Mouse (Mus musculus) hindbrain, embryonic 14.5 days (tissue): Measurements from ENCODE around the gene Ptgs1. TPM values are rescaled to one million over a fixed set of nuclear protein-coding genes. Genes with fewer than 3 reads are reported as not detected.

Experiments
- ATAC-seq: fragments of 200-750 bp; cut with Nextera tagmentation; 2 replicates; pipeline ENCODE4 v1.8.0; 2017; ENCODE audit warnings: moderate number of reproducible peaks, mild to moderate bottlenecking, moderate TSS enrichment, moderate library complexity; ENCODE audit not compliant: low FRiP score
- DNase-seq: peaks from one replicate; pipeline ENCODE4 v3.0.0-alpha.2; 2015; ENCODE audit warnings: low spot score
- H3K27ac ChIP-seq: fragments of 300-500 bp; sonication (generic); 2 replicates; pipeline ENCODE4 v1.5.1; 2014; ENCODE audit warnings: mild to moderate bottlenecking, moderate library complexity
- H3K27me3 ChIP-seq: fragments of 300-500 bp; sonication (generic); 2 replicates; pipeline ENCODE4 v1.6.1; 2014; ENCODE audit warnings: mild to moderate bottlenecking, low read length, mixed read lengths; ENCODE audit not compliant: control insufficient read depth, insufficient read depth
- H3K36me3 ChIP-seq: fragments of 300-500 bp; sonication (generic); replicated peaks from 2 replicates; pipeline ENCODE4 v1.6.1; 2014; ENCODE audit not compliant: control insufficient read depth, insufficient read depth
- H3K4me1 ChIP-seq: fragments of 300-500 bp; sonication (generic); replicated peaks from 2 replicates; pipeline ENCODE4 v1.6.1; 2014; ENCODE audit warnings: antibody characterized with exemption, low read length, mixed read lengths; ENCODE audit not compliant: control insufficient read depth, insufficient read depth
- H3K4me2 ChIP-seq: fragments of 300-500 bp; sonication (generic); replicated peaks from 2 replicates; pipeline ENCODE4 v1.6.1; 2014; ENCODE audit warnings: mild to moderate bottlenecking, moderate library complexity
- H3K4me3 ChIP-seq: fragments of 300-500 bp; sonication (generic); replicated peaks from 2 replicates; pipeline ENCODE4 v1.5.1; 2014; ENCODE audit warnings: mild to moderate bottlenecking, low read length
- H3K9ac ChIP-seq: fragments of 300-500 bp; sonication (generic); 2 replicates; pipeline ENCODE4 v1.6.1; 2014
- H3K9me3 ChIP-seq: fragments of 300-500 bp; sonication (generic); 2 replicates; pipeline ENCODE4 v1.6.1; 2016; ENCODE audit warnings: low read length; ENCODE audit not compliant: control insufficient read depth
- WGBS: fragments of 180-500 bp; shearing (Covaris S2); extraction: QIAGEN DNeasy Blood & Tissue Kit; methylation state at CpG from one replicate; pipeline ENCODE4 v1.1.7; 2014; 5-methylcytosine and 5-hydroxymethylcytosine counted together
- polyA plus RNA-seq: library from polyadenylated mRNA; unstranded; fragments of >200 nt; fragmentation: Nextera tagmentation; extraction: Ambion mirVana; gene quantifications from 2 replicates; pipeline ENCODE4 v1.2.1, GENCODE M21; 2014

Gene Ptgs1
- polyA plus RNA-seq, 1 experiment from 2014 or later = 6.5 TPM

GRCm38 (mm10) chr2:36210796-36211195 lies 19.4 kb upstream of the Ptgs1 start:
- H3K4me3 ChIP-seq = no peak overlapping the region
- no peaks in the 10 kb centered on the region; the same call in 1 of the 2 replicates for H3K4me1 ChIP-seq
- DNase-seq (no peak), ATAC-seq (no peak)
- no peak overlapping the region for H3K9ac ChIP-seq
- WGBS = 2% methylated on average over 34 of the region's 34 CpGs
- H3K4me2 ChIP-seq = peak overlapping the region; percentile 13; the same call in 1 of the 2 replicates
- no peak overlapping the region for H3K27ac ChIP-seq
- H3K27me3 ChIP-seq = peaks cover 32% of the 10 kb centered on the region
- H3K36me3 ChIP-seq = no peaks in the 10 kb centered on the region
- no peaks in the 10 kb centered on the region for H3K9me3 ChIP-seq

DNA sequence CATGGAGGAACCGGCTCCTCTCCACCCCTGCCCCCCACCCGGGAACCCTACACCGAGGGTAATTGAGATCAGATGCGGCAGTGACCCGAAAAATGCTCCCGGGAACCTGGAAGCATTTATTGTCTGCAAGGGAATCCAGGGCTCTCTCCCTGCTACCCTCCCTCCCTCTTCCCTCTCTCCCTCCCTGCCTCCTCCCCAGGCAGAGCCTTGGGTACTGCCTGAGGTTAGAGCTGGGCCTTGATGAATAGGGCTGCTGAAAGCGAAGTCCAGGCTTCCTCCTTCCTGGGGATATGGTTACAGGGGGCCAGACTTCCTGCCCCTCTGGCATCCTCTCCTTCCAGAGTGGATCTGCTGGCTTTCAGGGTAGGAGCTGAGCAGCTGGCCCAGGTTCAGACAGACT lies 18.4 kb upstream of the Ptgs1 start:
- no peaks in the 10 kb centered on the region for H3K9me3 ChIP-seq
- no peak overlapping the region for H3K4me3 ChIP-seq
- DNase-seq (no peak), ATAC-seq (no peak)
- WGBS = 14% methylated on average over 7 of the region's 7 CpGs
- peaks cover 32% of the 10 kb centered on the region for H3K27me3 ChIP-seq
- H3K27ac ChIP-seq = no peak overlapping the region
- no peaks in the 10 kb centered on the region; the same call in 1 of the 2 replicates for H3K4me1 ChIP-seq
- no peak overlapping the region for H3K4me2 ChIP-seq
- no peak overlapping the region for H3K9ac ChIP-seq
- H3K36me3 ChIP-seq = no peaks in the 10 kb centered on the region

GRCm38 (mm10) chr2:36213108-36213507 lies 17.1 kb upstream of the Ptgs1 start:
- Histone ChIP-seq H3K27ac (no peak overlapping the region), H3K4me2 (no peak overlapping the region), H3K9me3 (no peaks in the 10 kb centered on the region), H3K4me1 (no peaks in the 10 kb centered on the region; the same call in 1 of the 2 replicates), H3K9ac (no peak overlapping the region), H3K27me3 (peaks cover 32% of the 10 kb centered on the region), H3K36me3 (no peaks in the 10 kb centered on the region), H3K4me3 (no peak overlapping the region)
- 45% methylated on average over 7 of the region's 7 CpGs for WGBS
- ATAC-seq (no peak), DNase-seq (no peak)

DNA sequence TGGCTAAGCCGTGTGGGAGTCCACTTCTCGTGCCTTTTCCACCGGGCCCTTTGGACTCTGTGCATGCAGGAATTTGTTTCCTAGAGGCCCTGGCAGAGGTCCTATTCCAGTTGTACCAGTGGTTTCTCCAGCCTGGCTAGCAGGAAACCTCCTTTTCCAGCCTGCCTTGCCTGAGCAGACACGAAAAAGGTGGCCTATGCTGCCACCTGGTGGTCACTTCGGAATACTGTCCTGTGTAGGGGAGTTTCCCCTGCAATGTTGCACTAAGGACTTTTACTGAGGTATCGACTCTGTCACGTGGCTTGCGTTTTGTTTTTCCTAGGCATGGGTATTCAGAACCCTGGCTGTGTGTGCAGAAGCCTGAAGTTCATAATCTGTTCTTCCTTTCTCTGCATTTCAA lies 16.2 kb upstream of the Ptgs1 start:
- H3K4me2 ChIP-seq = peak overlapping the region; percentile 32
- H3K9me3 ChIP-seq = no peaks in the 10 kb centered on the region
- no peak overlapping the region for H3K9ac ChIP-seq
- DNase-seq (peak; percentile 95), ATAC-seq (peak; percentile 86)
- H3K4me1 ChIP-seq = no peaks in the 10 kb centered on the region; the same call in 1 of the 2 replicates
- no peak overlapping the region for H3K27ac ChIP-seq
- peaks cover 32% of the 10 kb centered on the region for H3K27me3 ChIP-seq
- 7% methylated on average over 8 of the region's 8 CpGs for WGBS
- no peak overlapping the region for H3K4me3 ChIP-seq
- no peaks in the 10 kb centered on the region for H3K36me3 ChIP-seq

- DNase-seq = no peak
- no peaks in the 10 kb centered on the region for H3K9me3 ChIP-seq
- no peaks in the 10 kb centered on the region for H3K36me3 ChIP-seq
- H3K27ac ChIP-seq = no peak overlapping the region
- H3K27me3 ChIP-seq = peaks cover 31% of the 10 kb centered on the region
- ATAC-seq = no peak
- H3K9ac ChIP-seq = no peak overlapping the region
- WGBS = 68% methylated on average over 5 of the region's 5 CpGs
- no peak overlapping the region for H3K4me3 ChIP-seq
- no peaks in the 10 kb centered on the region; the same call in 1 of the 2 replicates for H3K4me1 ChIP-seq
- peak overlapping the region; percentile 32 for H3K4me2 ChIP-seq
Measured at GRCm38 (mm10) chr2:36214425-36214824, 15.8 kb upstream of the Ptgs1 start.

DNA sequence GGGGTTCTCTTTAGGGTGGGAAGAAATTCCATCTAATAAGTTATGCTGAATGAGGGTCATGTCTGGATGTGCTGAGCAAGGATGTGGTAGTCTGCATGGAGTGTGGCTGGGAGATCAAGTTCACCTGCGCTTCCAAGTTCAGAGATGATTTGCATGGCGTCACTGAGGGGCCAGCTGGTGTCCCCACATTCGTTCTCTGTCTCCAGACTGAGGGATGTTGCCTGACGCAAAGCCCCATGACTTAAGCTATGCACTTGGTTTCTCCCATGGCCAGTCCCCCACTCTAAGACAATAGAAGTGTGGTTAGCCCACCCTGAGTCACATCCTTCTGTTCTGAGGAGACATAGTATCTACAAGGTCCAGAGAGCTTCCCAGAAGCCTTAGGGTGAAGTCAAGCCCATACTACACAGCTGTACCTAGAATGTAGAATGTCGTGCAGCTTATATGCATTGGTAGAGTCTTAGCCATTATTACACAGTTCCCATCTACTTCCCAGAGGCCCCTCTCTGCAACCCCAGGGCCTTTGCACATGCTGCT lies 15.0 kb upstream of the Ptgs1 start:
- Histone ChIP-seq H3K9ac (no peak overlapping the region), H3K4me3 (no peak overlapping the region), H3K27me3 (peaks cover 22% of the 10 kb centered on the region), H3K4me2 (no peak overlapping the region), H3K36me3 (no peaks in the 10 kb centered on the region), H3K9me3 (no peaks in the 10 kb centered on the region), H3K4me1 (no peaks in the 10 kb centered on the region; the same call in 1 of the 2 replicates), H3K27ac (no peak overlapping the region)
- 90% methylated on average over 5 of the region's 5 CpGs for WGBS
- no peak for DNase-seq
- ATAC-seq = no peak

DNA sequence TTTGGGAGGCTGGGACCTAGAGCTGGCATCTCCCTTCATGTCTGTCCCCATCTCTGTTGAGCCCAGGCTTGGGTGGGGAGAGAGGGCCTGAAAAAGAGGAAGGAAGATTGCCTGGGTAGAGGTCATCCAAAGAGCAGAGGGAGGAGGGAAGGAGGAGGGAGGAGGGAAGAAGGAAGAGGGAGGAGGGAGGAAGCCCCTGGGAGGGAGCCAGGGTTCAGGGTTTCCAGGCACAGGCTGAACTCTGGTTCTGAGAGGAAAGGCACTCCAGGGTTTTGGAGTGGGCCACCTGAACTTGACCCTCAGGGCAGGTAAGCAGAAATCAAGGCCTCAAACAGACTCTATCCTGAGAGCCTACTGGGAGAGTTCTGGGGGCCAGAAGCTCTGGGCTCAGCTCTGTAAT lies 13.7 kb upstream of the Ptgs1 start:
- no peaks in the 10 kb centered on the region; the same call in 1 of the 2 replicates for H3K4me1 ChIP-seq
- no peak overlapping the region for H3K4me2 ChIP-seq
- no peak overlapping the region for H3K4me3 ChIP-seq
- H3K36me3 ChIP-seq = no peaks in the 10 kb centered on the region
- ATAC-seq (no peak), DNase-seq (no peak)
- H3K9me3 ChIP-seq = no peaks in the 10 kb centered on the region
- H3K27ac ChIP-seq = no peak overlapping the region
- H3K27me3 ChIP-seq = peaks cover 10% of the 10 kb centered on the region
- no peak overlapping the region for H3K9ac ChIP-seq

GRCm38 (mm10) chr2:36216953-36217573 lies 13.2 kb upstream of the Ptgs1 start:
- Histone ChIP-seq H3K27ac (no peak overlapping the region), H3K27me3 (peaks cover 4% of the 10 kb centered on the region), H3K4me1 (no peaks in the 10 kb centered on the region; the same call in 1 of the 2 replicates), H3K4me3 (no peak overlapping the region), H3K4me2 (no peak overlapping the region), H3K9ac (no peak overlapping the region), H3K36me3 (no peaks in the 10 kb centered on the region), H3K9me3 (no peaks in the 10 kb centered on the region)
- 67% methylated on average over 4 of the region's 4 CpGs for WGBS
- no peak for DNase-seq
- ATAC-seq = no peak

DNA sequence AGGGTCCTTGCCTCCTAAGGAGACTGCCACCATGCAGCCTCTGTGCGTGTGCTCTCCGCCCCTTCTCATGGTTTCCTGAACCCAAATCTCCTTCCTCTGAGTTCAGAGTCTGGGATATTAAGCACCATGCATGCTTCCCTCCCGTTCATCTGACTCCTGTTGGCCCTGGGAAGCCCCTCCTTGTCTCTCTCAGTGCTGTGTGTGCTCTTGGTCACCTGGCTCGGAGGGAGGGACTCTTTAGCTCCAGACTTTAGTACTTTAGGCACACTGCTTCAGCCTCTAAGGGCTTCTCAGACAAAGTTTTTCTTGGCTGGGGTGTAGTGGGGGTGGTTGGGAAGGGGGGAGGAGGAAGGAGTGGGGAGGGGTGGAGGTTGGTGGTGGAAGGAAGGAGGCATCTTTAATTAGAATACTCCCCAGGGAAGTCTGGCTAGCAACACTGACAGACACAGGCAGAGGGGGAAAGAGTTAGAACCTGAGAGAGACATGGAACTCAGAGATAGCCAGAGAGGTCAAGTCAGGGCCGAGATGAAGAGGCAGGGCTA lies 12.5 kb upstream of the Ptgs1 start:
- H3K9ac ChIP-seq = no peak overlapping the region
- H3K36me3 ChIP-seq = no peaks in the 10 kb centered on the region
- H3K4me2 ChIP-seq = no peak overlapping the region
- ATAC-seq (no peak), DNase-seq (no peak)
- no peaks in the 10 kb centered on the region; the same call in 1 of the 2 replicates for H3K4me1 ChIP-seq
- H3K4me3 ChIP-seq = no peak overlapping the region
- WGBS = 53% methylated on average over 5 of the region's 5 CpGs
- no peak overlapping the region for H3K27ac ChIP-seq
- H3K9me3 ChIP-seq = no peaks in the 10 kb centered on the region
- no peaks in the 10 kb centered on the region; the same call in 1 of the 2 replicates for H3K27me3 ChIP-seq
